Comparison of ENCODE assay signal across 10 mouse cellular contexts in genomic region chr14:105803281-105803680, GRCm38 (mm10).
DNase-seq lines count a peak whose midpoint lies in the region; ATAC-seq and TF ChIP-seq lines count a peak whose summit lies in the region.
"Had no signal": no experiment of that assay in that cellular context is flagged by ENCODE, and none has a peak within 500 bp of the region (broad histone marks: within the 10 kb centered on the region; RNA-seq: fewer than 3 reads in every experiment).

No protein-coding gene starts in this region.

- no peaks in the 10 kb centered on the region for H3K4me1 ChIP-seq in kidney, adult 2 months (ENCODE audit: control insufficient read depth, insufficient read depth, low read length)
- H3K4me1 ChIP-seq in embryonic facial prominence, embryonic 14.5 days (ENCODE audit: control insufficient read depth, insufficient read depth, low read length) = peaks cover under 1% of the 10 kb centered on the region; the same call in 1 of the 2 replicates
- no peaks in the 10 kb centered on the region for H3K4me1 ChIP-seq in intestine, postnatal 0 days (replicated peaks; ENCODE audit: control insufficient read depth, insufficient read depth, low read length)
- H3K4me1 ChIP-seq in liver, postnatal 0 days (ENCODE audit: insufficient read depth) = peaks cover 6% of the 10 kb centered on the region; the same call in 1 of the 2 replicates

- H3K36me3 ChIP-seq in kidney, adult 2 months (ENCODE audit: control insufficient read depth, insufficient read depth, low read length) = no peaks in the 10 kb centered on the region
- H3K36me3 ChIP-seq in embryonic facial prominence, embryonic 14.5 days (ENCODE audit: control insufficient read depth, insufficient read depth, low read length) = no peaks in the 10 kb centered on the region
- no peaks in the 10 kb centered on the region for H3K36me3 ChIP-seq in intestine, postnatal 0 days (ENCODE audit: control insufficient read depth, insufficient read depth)
- no peaks in the 10 kb centered on the region for H3K36me3 ChIP-seq in liver, postnatal 0 days (replicated peaks; ENCODE audit: insufficient read depth, low read length)
- H3K36me3 ChIP-seq: G1E; midbrain, embryonic 12.5 days had no signal

- no peaks in the 10 kb centered on the region for H3K27me3 ChIP-seq in kidney, adult 2 months (replicated peaks; ENCODE audit: control insufficient read depth, insufficient read depth, low read length)
- H3K27me3 ChIP-seq in embryonic facial prominence, embryonic 14.5 days (replicated peaks; ENCODE audit: control insufficient read depth, insufficient read depth, low read length) = no peaks in the 10 kb centered on the region
- no peaks in the 10 kb centered on the region for H3K27me3 ChIP-seq in intestine, postnatal 0 days (replicated peaks; ENCODE audit: control insufficient read depth, insufficient read depth, low read length)
- no peaks in the 10 kb centered on the region for H3K27me3 ChIP-seq in liver, postnatal 0 days (ENCODE audit: insufficient read depth, low read length)
- H3K27me3 ChIP-seq: midbrain, embryonic 12.5 days had no signal

- peak; percentile 56 for DNase-seq in kidney, adult 2 months
- DNase-seq in kidney, adult 18-20 months = no peak
- DNase-seq in embryonic facial prominence, embryonic 14.5 days (ENCODE audit: low spot score) = no peak
- no peak for DNase-seq in liver, postnatal 0 days
- DNase-seq in spleen, adult 18-20 months = no peak
- DNase-seq in left cerebral cortex, adult 2 months (ENCODE audit: extremely low spot score in 1 of 2, low spot score in 2 of 2) = no peak
- no peak for DNase-seq in retina, embryonic 14.5 days (ENCODE audit: low spot score)

- H3K9me3 ChIP-seq in embryonic facial prominence, embryonic 14.5 days (ENCODE audit: control insufficient read depth, low read length) = no peaks in the 10 kb centered on the region
- no peaks in the 10 kb centered on the region for H3K9me3 ChIP-seq in intestine, postnatal 0 days (ENCODE audit: control insufficient read depth)
- H3K9me3 ChIP-seq in liver, postnatal 0 days (ENCODE audit: low read length) = no peaks in the 10 kb centered on the region
- H3K9me3 ChIP-seq: midbrain, embryonic 12.5 days had no signal

- no peak for ATAC-seq in embryonic facial prominence, embryonic 14.5 days (ENCODE audit: low read depth)
- ATAC-seq in intestine, postnatal 0 days = peak; percentile 25; the same call in 1 of the 2 replicates
- ATAC-seq in liver, postnatal 0 days = peak; percentile 77

- TF ChIP-seq POLR2A in kidney, adult 2 months (IDR thresholded peaks at IDR 0.05; ENCODE audit: low read depth, low read length) = no peak

- TF ChIP-seq EP300 in liver, postnatal 0 days (IDR thresholded peaks at IDR 0.05; ENCODE audit: low read depth) = no peak

- H3K27ac ChIP-seq in kidney, adult 2 months (ENCODE audit: insufficient read depth, low read depth, low read length) = no peak overlapping the region
- H3K27ac ChIP-seq in embryonic facial prominence, embryonic 14.5 days (replicated peaks; ENCODE audit: low read depth, low read length) = no peak overlapping the region
- no peak overlapping the region for H3K27ac ChIP-seq in intestine, postnatal 0 days (ENCODE audit: low read depth, low read length)
- H3K27ac ChIP-seq in liver, postnatal 0 days (ENCODE audit: low read depth) = no peak overlapping the region
- no peak overlapping the region for H3K27ac ChIP-seq in left cerebral cortex, adult 2 months
- H3K27ac ChIP-seq: midbrain, embryonic 12.5 days had no signal

- 0 out of 2 replicates have a peak overlapping the region, but pooled peaks have one; percentile 0 for H3K4me3 ChIP-seq in kidney, adult 2 months (ENCODE audit: insufficient read depth, low read depth, low read length)
- H3K4me3 ChIP-seq in embryonic facial prominence, embryonic 14.5 days (ENCODE audit: low read depth, low read length) = no peak overlapping the region
- H3K4me3 ChIP-seq in intestine, postnatal 0 days (ENCODE audit: low read depth, low read length) = peak overlapping the region; percentile 21
- peak overlapping the region; percentile 5 for H3K4me3 ChIP-seq in liver, postnatal 0 days (ENCODE audit: low read depth, low read length)
- H3K4me3 ChIP-seq in left cerebral cortex, adult 2 months = no peak overlapping the region
- H3K4me3 ChIP-seq: midbrain, embryonic 12.5 days had no signal

- no peak overlapping the region for H3K9ac ChIP-seq in embryonic facial prominence, embryonic 14.5 days (ENCODE audit: low read depth, low read length)
- H3K9ac ChIP-seq in intestine, postnatal 0 days (ENCODE audit: low read depth, low read length) = peak overlapping the region; percentile 22; the same call in 1 of the 2 replicates
- no peak overlapping the region for H3K9ac ChIP-seq in liver, postnatal 0 days (replicated peaks)
- H3K9ac ChIP-seq: midbrain, embryonic 12.5 days had no signal

- intact Hi-C loops in left cerebral cortex, adult 2 months (cut with DNase I) = no loop called here

- 32% methylated on average over 7 of the region's 7 CpGs for WGBS in kidney, adult 2 months
- WGBS in embryonic facial prominence, embryonic 14.5 days = 47% methylated on average over 7 of the region's 7 CpGs
- WGBS in intestine, postnatal 0 days = 33% methylated on average over 7 of the region's 7 CpGs
- whole genome bisulfite sequencing in liver, postnatal 0 days (ENCODE audit: insufficient replicate concordance) = 33% methylated on average over 7 of the region's 7 CpGs

- TF ChIP-seq CTCF in kidney, adult 2 months (conservative IDR thresholded peaks at IDR 0.05; ENCODE audit: insufficient read depth, insufficient read length, low read depth, low read length) = no peak
- no peak for TF ChIP-seq CTCF in intestine, postnatal 0 days (IDR thresholded peaks at IDR 0.05; ENCODE audit: low read depth)
- no peak for TF ChIP-seq CTCF in liver, postnatal 0 days (IDR thresholded peaks at IDR 0.05; ENCODE audit: low read depth)
- no peak for TF ChIP-seq CTCF in left cerebral cortex, adult 2 months (IDR thresholded peaks at IDR 0.05)

- peak overlapping the region; percentile 36 for H3K4me2 ChIP-seq in embryonic facial prominence, embryonic 14.5 days (ENCODE audit: low read depth, low read length)
- H3K4me2 ChIP-seq in intestine, postnatal 0 days (replicated peaks; ENCODE audit: low read depth) = peak overlapping the region; percentile 63
- H3K4me2 ChIP-seq in liver, postnatal 0 days (ENCODE audit: low read depth, low read length) = peak overlapping the region; percentile 67

Comparison
In these comparisons a context has a peak if more than half of its experiments do, and no peak if none do; other contexts are left out.
1. H3K4me3 ChIP-seq: peak in kidney, adult 2 months (single experiment), intestine, postnatal 0 days (single experiment) and liver, postnatal 0 days (single experiment); none in embryonic facial prominence, embryonic 14.5 days (single experiment) and left cerebral cortex, adult 2 months (single experiment).
2. Peak in every context shown above with its lines, with median percentiles within 50 percentile points of each other: H3K4me2 ChIP-seq.